Mouse (Mus musculus) forebrain, embryonic 15.5 days (tissue): ENCODE results near the gene Fam117b. TPM values are rescaled to one million over a fixed set of nuclear protein-coding genes. Genes with fewer than 3 reads are reported as not detected.

ENCODE experiments used
- ATAC-seq: fragments of 200-750 bp; cut with Nextera tagmentation; replicated peaks from 2 replicates; pipeline ENCODE4 v1.8.0; 2017; ENCODE audit warnings: mild to moderate bottlenecking, moderate TSS enrichment, moderate library complexity
- H3K27ac ChIP-seq: fragments of 300-500 bp; sonication (generic); replicated peaks from 2 replicates; pipeline ENCODE4 v1.5.1; 2015; ENCODE audit warnings: mild to moderate bottlenecking, inconsistent platforms
- H3K27me3 ChIP-seq: fragments of 300-500 bp; sonication (generic); 2 replicates; pipeline ENCODE4 v1.6.1; 2015; ENCODE audit warnings: inconsistent platforms
- H3K36me3 ChIP-seq: fragments of 300-500 bp; sonication (generic); 2 replicates; pipeline ENCODE4 v1.6.1; 2015; ENCODE audit warnings: mild to moderate bottlenecking, inconsistent platforms
- H3K4me1 ChIP-seq: fragments of 300-500 bp; sonication (generic); 2 replicates; pipeline ENCODE4 v1.6.1; 2015; ENCODE audit warnings: inconsistent platforms
- H3K4me2 ChIP-seq: fragments of 300-500 bp; sonication (generic); replicated peaks from 2 replicates; pipeline ENCODE4 v1.6.1; 2015; ENCODE audit warnings: mild to moderate bottlenecking, inconsistent platforms
- H3K4me3 ChIP-seq: fragments of 300-500 bp; sonication (generic); 2 replicates; pipeline ENCODE4 v1.5.1; 2015; ENCODE audit warnings: mild to moderate bottlenecking, inconsistent platforms
- H3K9ac ChIP-seq: fragments of 300-500 bp; sonication (generic); replicated peaks from 2 replicates; pipeline ENCODE4 v1.6.1; 2015; ENCODE audit warnings: mild to moderate bottlenecking, inconsistent platforms
- H3K9me3 ChIP-seq: fragments of 300-500 bp; sonication (generic); 2 replicates; pipeline ENCODE4 v1.6.1; 2016; ENCODE audit warnings: inconsistent platforms
- WGBS: fragments of 180-500 bp; shearing (Covaris S2); methylation state at CpG from one replicate; pipeline ENCODE4 v1.1.7; 2015; ENCODE audit warnings: mixed read lengths; 5-methylcytosine and 5-hydroxymethylcytosine counted together
- polyA plus RNA-seq: library from polyadenylated mRNA; unstranded; fragments of >200 nt; fragmentation: Nextera tagmentation; extraction: Ambion mirVana; gene quantifications from 2 replicates; pipeline ENCODE4 v1.2.1, GENCODE M21; 2015

Fam117b gene
- polyA plus RNA-seq, 1 experiment from 2014 or later = 30.1 TPM

DNA sequence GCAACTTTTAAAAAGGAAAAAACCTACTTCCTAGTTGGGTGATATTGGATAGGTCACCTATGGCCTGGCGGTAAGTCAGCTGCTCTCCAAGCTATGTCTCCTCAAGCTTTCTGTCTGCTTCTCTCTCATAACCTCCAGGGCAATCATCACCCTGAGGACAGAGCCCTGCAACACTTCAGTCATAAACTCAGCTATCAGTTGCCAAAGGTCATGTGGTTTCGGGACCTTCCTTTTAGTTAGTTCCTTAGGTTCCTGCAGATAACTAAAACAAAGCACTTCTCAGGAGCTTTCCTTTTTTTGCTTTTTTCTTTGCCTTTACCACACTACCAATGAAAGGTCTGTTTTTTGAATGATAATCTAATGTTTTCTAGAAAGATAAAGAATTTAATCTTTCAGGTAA is 13.1 kb upstream of the Fam117b start:
- Histone ChIP-seq H3K4me3 (no peak overlapping the region), H3K36me3 (no peaks in the 10 kb centered on the region)
- WGBS = 94% methylated on average over 2 of the region's 2 CpGs

GRCm38 (mm10) chr1:59901082-59901876 is 11.5 kb upstream of the Fam117b start:
- H3K9me3 ChIP-seq = no peaks in the 10 kb centered on the region
- no peaks in the 10 kb centered on the region for H3K36me3 ChIP-seq
- no peaks in the 10 kb centered on the region for H3K27me3 ChIP-seq
- H3K4me1 ChIP-seq = no peaks in the 10 kb centered on the region
- no peak overlapping the region for H3K4me2 ChIP-seq
- no peak overlapping the region for H3K9ac ChIP-seq
- H3K4me3 ChIP-seq = no peak overlapping the region
- no peak overlapping the region for H3K27ac ChIP-seq
- WGBS = 93% methylated on average over 5 of the region's 5 CpGs
- no peak for ATAC-seq

More for the DNA sequence above, 13.1 kb upstream of the Fam117b start:
- Histone ChIP-seq H3K27me3 (no peaks in the 10 kb centered on the region), H3K4me1 (no peaks in the 10 kb centered on the region), H3K27ac (no peak overlapping the region), H3K4me2 (no peak overlapping the region), H3K9ac (no peak overlapping the region), H3K9me3 (no peaks in the 10 kb centered on the region)
- no peak for ATAC-seq

GRCm38 (mm10) chr1:59902634-59903033 is 10.2 kb upstream of the Fam117b start:
- Histone ChIP-seq H3K9ac (no peak overlapping the region), H3K9me3 (no peaks in the 10 kb centered on the region), H3K4me3 (no peak overlapping the region), H3K4me2 (no peak overlapping the region), H3K27me3 (no peaks in the 10 kb centered on the region), H3K4me1 (no peaks in the 10 kb centered on the region), H3K36me3 (no peaks in the 10 kb centered on the region), H3K27ac (no peak overlapping the region)
- no peak for ATAC-seq
- 38% methylated on average over 3 of the region's 3 CpGs for WGBS

DNA sequence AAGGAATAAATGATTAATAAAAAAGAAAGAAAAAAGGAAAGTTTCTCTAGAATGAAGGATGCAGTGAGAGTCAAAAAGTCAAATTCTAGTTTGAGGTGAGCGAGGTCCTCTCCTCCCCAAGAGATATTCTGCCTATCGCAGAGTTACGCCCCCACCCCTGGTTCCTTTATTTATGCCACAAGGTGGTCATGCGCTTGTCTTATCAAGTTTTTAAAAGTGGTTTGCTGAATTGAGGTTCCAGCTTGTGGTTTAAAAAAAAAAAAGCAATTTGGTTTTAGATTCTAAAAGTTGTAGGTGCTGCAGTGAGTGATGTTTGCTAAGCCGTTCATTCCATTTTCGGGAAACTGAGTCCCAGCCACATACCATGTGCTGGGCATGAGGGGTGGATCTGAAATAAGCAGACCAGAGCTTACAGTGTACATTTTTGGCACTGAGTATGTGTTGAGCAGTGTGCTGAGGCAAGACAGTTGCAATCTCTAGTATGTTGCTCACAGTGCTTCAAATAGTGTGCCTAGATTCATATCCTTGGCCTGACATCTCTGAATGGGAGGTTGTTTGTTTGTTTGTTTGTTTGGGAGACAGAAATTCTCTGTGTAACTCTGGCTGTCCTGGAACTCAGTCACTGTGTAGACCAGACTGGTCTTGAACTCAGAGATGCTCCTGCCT is 8.0 kb upstream of the Fam117b start:
- no peaks in the 10 kb centered on the region for H3K9me3 ChIP-seq
- H3K36me3 ChIP-seq = no peaks in the 10 kb centered on the region
- no peak overlapping the region for H3K4me3 ChIP-seq
- ATAC-seq = no peak
- H3K27me3 ChIP-seq = no peaks in the 10 kb centered on the region
- no peaks in the 10 kb centered on the region for H3K4me1 ChIP-seq
- H3K9ac ChIP-seq = no peak overlapping the region
- WGBS = 95% methylated on average over 6 of the region's 6 CpGs
- H3K27ac ChIP-seq = no peak overlapping the region
- no peak overlapping the region for H3K4me2 ChIP-seq

DNA sequence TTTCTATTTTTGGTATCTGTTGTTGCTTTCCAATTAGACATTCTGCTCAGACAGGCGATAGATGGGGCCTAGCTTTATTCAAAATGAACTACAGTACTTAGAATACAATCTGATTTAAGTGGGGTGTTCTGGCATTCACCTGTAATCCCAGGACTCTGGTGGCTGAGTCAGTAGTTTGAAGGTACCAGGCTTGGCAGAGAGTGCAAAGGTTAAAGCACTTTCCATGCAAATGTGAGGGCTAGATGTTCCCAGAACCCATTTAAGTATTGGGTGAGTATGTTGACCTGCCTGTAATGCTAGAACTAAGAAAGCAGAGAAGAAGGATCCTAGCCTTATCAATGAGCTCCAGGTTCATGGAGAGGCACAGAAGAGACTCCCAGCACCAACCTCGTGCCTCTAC is 6.9 kb upstream of the Fam117b start:
- ATAC-seq = no peak
- Histone ChIP-seq H3K27me3 (no peaks in the 10 kb centered on the region), H3K9ac (no peak overlapping the region), H3K4me3 (no peak overlapping the region), H3K9me3 (no peaks in the 10 kb centered on the region), H3K27ac (no peak overlapping the region), H3K36me3 (no peaks in the 10 kb centered on the region), H3K4me2 (no peak overlapping the region), H3K4me1 (no peaks in the 10 kb centered on the region)
- 69% methylated on average over 2 of the region's 2 CpGs for WGBS

DNA sequence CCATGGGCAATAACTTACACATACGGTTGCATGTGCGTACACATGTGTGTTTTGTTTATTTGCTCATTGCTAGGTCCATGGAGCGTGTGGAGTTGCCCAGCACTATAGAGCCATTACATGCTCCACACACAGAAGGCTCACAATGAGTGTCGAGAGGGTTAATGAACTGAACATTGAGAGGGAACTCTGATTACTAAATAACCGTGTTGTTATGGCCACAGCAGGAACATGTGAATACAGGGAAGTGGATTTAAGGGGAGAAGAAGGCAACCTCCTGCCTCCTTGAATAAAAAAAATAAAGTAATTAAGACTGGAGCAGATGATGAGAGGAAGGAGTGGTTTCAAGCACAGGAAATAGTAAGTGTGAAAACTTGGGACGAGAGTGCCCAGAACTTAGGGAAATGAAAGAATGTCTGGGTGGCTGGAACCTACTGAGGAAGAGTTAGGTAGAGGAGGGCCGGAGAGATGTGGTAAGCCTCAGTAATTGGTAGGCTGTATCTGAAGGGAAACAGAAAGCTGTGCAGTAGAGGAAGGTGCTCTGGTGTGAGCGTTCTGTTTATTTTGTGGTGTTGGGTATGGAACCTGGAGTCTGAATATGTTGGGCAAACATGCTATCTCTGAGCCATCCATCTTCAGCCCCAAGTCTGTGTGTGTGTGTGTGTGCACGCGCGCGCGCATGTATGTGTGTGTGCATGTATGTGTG is 5.8 kb upstream of the Fam117b start:
- Histone ChIP-seq H3K4me1 (no peaks in the 10 kb centered on the region), H3K9ac (no peak overlapping the region), H3K4me3 (no peak overlapping the region), H3K4me2 (no peak overlapping the region), H3K9me3 (no peaks in the 10 kb centered on the region), H3K36me3 (no peaks in the 10 kb centered on the region), H3K27me3 (no peaks in the 10 kb centered on the region), H3K27ac (no peak overlapping the region)
- no peak for ATAC-seq
- WGBS = 87% methylated on average over 13 of the region's 13 CpGs

DNA sequence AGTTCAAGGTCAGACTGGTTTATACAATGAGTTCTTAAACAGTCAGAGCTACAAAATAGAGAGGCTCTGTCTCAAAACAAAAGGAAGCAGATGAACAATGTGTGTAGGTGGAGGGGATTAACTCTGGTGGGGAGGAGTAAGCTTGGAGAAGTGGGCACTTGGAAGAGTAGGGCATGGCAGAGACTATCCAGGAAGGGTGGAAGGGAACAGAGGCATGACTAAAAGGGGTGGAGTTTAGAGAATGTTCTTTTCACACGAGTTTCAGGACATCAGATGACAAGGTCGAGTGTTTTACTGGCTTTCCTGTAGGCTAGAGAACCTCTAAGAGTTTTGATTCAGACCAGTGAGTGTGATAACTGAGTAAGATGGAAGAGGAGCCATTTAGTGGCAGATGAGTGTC is 5.1 kb upstream of the Fam117b start:
- no peaks in the 10 kb centered on the region for H3K4me1 ChIP-seq
- no peaks in the 10 kb centered on the region for H3K9me3 ChIP-seq
- H3K4me2 ChIP-seq = no peak overlapping the region
- no peak overlapping the region for H3K9ac ChIP-seq
- no peak overlapping the region for H3K4me3 ChIP-seq
- 44% methylated on average over 2 of the region's 2 CpGs for WGBS
- ATAC-seq = no peak
- H3K27ac ChIP-seq = no peak overlapping the region
- no peaks in the 10 kb centered on the region for H3K36me3 ChIP-seq
- H3K27me3 ChIP-seq = no peaks in the 10 kb centered on the region

- Histone ChIP-seq H3K9me3 (no peaks in the 10 kb centered on the region), H3K4me3 (no peak overlapping the region), H3K4me2 (no peak overlapping the region), H3K9ac (no peak overlapping the region), H3K27me3 (no peaks in the 10 kb centered on the region), H3K4me1 (peaks cover 22% of the 10 kb centered on the region), H3K27ac (no peak overlapping the region), H3K36me3 (no peaks in the 10 kb centered on the region)
- WGBS = 86% methylated on average over 1 of the region's 1 CpGs
- ATAC-seq = no peak
Observed at GRCm38 (mm10) chr1:59910941-59911340, 1.9 kb upstream of the Fam117b start.

- peak overlapping the region; percentile 74 for H3K4me2 ChIP-seq
- peak overlapping the region; percentile 79 for H3K4me3 ChIP-seq
- H3K9ac ChIP-seq = peak overlapping the region; percentile 92
- peak; percentile 67 for ATAC-seq
- H3K4me1 ChIP-seq = peaks cover 28% of the 10 kb centered on the region
- WGBS = under 1% methylated on average over 76 of the region's 98 CpGs
- H3K27ac ChIP-seq = peak overlapping the region; percentile 95
- H3K36me3 ChIP-seq = no peaks in the 10 kb centered on the region
- H3K9me3 ChIP-seq = no peaks in the 10 kb centered on the region
- H3K27me3 ChIP-seq = no peaks in the 10 kb centered on the region
Observed at GRCm38 (mm10) chr1:59913195-59913868, 526 bp downstream of the Fam117b start.

DNA sequence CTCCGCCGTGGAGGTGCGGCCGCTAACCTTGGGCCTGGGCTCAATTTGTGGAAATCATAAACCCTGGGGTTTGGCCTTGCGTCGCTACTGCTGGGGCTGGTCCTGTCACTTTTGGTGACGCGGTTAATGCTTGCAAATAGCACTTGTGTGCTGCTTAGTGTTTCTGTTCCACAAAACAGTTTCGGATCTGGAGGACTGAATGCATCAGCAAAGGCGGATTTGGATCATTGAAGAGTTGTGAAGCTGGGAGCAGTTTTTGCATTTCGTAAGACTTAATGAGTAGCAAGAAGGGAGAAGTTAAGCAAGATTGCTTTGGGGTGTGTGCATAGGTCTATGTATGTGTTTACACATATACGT is 1.0 kb downstream of the Fam117b start:
- ATAC-seq = no peak

DNA sequence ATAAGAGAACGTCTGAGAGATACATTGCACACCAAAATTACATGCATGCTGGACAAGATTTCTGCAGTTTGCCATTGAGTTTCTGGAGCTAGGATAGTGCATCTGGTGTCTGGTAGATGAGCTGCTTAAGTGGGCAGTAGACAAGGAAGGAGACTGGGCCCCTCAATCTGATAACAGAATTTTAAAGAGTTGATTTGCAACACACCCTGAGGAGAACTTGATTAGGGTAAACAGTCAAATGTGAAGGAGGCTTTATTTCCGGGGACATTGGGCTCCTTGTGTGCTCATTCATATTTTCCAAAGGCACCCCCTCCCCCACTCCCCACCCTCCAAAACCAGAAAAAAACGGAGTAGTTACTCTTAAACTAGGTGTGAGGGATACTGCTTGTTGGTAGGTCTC is 2.0 kb downstream of the Fam117b start:
- H3K36me3 ChIP-seq = no peaks in the 10 kb centered on the region
- H3K27ac ChIP-seq = no peak overlapping the region
- H3K4me2 ChIP-seq = peak overlapping the region; percentile 74
- H3K4me3 ChIP-seq = peak overlapping the region; percentile 79
- peaks cover 29% of the 10 kb centered on the region for H3K4me1 ChIP-seq
- no peaks in the 10 kb centered on the region for H3K9me3 ChIP-seq
- no peak for ATAC-seq
- 46% methylated on average over 3 of the region's 3 CpGs for WGBS
- H3K27me3 ChIP-seq = no peaks in the 10 kb centered on the region
- peak overlapping the region; percentile 92 for H3K9ac ChIP-seq

More for the DNA sequence above, 1.0 kb downstream of the Fam117b start:
- peaks cover 29% of the 10 kb centered on the region for H3K4me1 ChIP-seq
- H3K9ac ChIP-seq = peak overlapping the region; percentile 92
- H3K9me3 ChIP-seq = no peaks in the 10 kb centered on the region
- H3K27me3 ChIP-seq = no peaks in the 10 kb centered on the region
- no peaks in the 10 kb centered on the region for H3K36me3 ChIP-seq
- H3K4me2 ChIP-seq = peak overlapping the region; percentile 74
- 3% methylated on average over 12 of the region's 12 CpGs for WGBS
- H3K27ac ChIP-seq = peak overlapping the region; percentile 95
- H3K4me3 ChIP-seq = peak overlapping the region; percentile 79
